In the genomic region with DNA sequence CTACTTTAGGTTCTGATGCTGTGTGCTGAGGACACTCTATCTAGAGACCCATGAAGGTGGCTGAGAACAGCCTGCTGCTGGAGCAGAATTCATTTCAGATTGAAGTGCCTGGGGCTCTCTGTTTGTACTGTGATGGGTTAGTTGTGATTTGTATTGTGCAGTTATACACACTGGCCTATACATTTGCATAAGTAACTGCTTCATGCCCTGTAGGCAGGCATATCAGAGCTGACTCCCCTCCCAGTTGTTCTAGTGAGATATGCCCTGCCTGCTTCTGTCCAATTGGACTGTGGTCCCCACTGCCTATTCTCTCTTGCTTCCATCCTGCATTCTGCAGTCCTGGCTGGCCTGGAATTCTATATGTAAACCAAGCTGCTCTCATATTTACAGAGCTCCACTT, we compare ENCODE assay signal across 15 mouse cellular contexts.
DNase-seq lines count a peak whose midpoint lies in the region; ATAC-seq and TF ChIP-seq lines count a peak whose summit lies in the region.
"Had no signal": no experiment of that assay in that cellular context is flagged by ENCODE, and none has a peak within 500 bp of the region (broad histone marks: within the 10 kb centered on the region; RNA-seq: fewer than 3 reads in every experiment).

No protein-coding gene starts in this region.

- DNase-seq in stomach, postnatal 0 days (ENCODE audit: low spot score): no peak
- DNase-seq in urinary bladder, postnatal 25 days (ENCODE audit: low spot score): no peak
- no peak for DNase-seq in left cerebral cortex, postnatal 10 days (ENCODE audit: extremely low spot score in 1 of 2, low spot score in 2 of 2)
- DNase-seq: B cell, adult 2 months; gastrocnemius, postnatal 10 days; kidney, postnatal 10 days; lung, adult 2 months; lung, postnatal 4 days; right cerebral cortex, postnatal 4 days had no signal

- no peaks in the 10 kb centered on the region for H3K27me3 ChIP-seq in stomach, embryonic 14.5 days (ENCODE audit: control insufficient read depth, insufficient read depth, low read length)
- H3K27me3 ChIP-seq in stomach, postnatal 0 days (ENCODE audit: control insufficient read depth, insufficient read depth, low read length): no peaks in the 10 kb centered on the region
- no peaks in the 10 kb centered on the region for H3K27me3 ChIP-seq in hindbrain, embryonic 15.5 days
- H3K27me3 ChIP-seq in midbrain, embryonic 16.5 days (ENCODE audit: control insufficient read depth, insufficient read depth, low read depth, low read length): no peaks in the 10 kb centered on the region
- H3K27me3 ChIP-seq: intestine, embryonic 15.5 days; Patski had no signal

- peak overlapping the region; percentile 33 for H3K27ac ChIP-seq in stomach, embryonic 14.5 days (ENCODE audit: low read length)
- H3K27ac ChIP-seq in stomach, postnatal 0 days (replicated peaks): no peak overlapping the region
- H3K27ac ChIP-seq in hindbrain, embryonic 15.5 days (replicated peaks): peak overlapping the region; percentile 67
- peak overlapping the region; percentile 73 for H3K27ac ChIP-seq in midbrain, embryonic 16.5 days (ENCODE audit: low read length)
- H3K27ac ChIP-seq: intestine, embryonic 15.5 days had no signal

- H3K4me3 ChIP-seq in stomach, embryonic 14.5 days (ENCODE audit: low read depth, low read length): no peak overlapping the region
- no peak overlapping the region for H3K4me3 ChIP-seq in stomach, postnatal 0 days (ENCODE audit: low read depth, low read length)
- no peak overlapping the region for H3K4me3 ChIP-seq in hindbrain, embryonic 15.5 days
- no peak overlapping the region for H3K4me3 ChIP-seq in midbrain, embryonic 16.5 days (ENCODE audit: low read depth, low read length)
- H3K4me3 ChIP-seq: intestine, embryonic 15.5 days had no signal

- H3K4me1 ChIP-seq in stomach, embryonic 14.5 days (ENCODE audit: control insufficient read depth, insufficient read depth, low read length): 0 out of 2 replicates have a peak, but pooled peaks cover 2% of the 10 kb centered on the region
- H3K4me1 ChIP-seq in stomach, postnatal 0 days (replicated peaks; ENCODE audit: control insufficient read depth, insufficient read depth): no peaks in the 10 kb centered on the region
- peaks cover 16% of the 10 kb centered on the region for H3K4me1 ChIP-seq in hindbrain, embryonic 15.5 days (replicated peaks)
- H3K4me1 ChIP-seq in midbrain, embryonic 16.5 days (ENCODE audit: control insufficient read depth, insufficient read depth, low read length): peaks cover 18% of the 10 kb centered on the region
- H3K4me1 ChIP-seq: intestine, embryonic 15.5 days had no signal

- H3K36me3 ChIP-seq in stomach, embryonic 14.5 days (ENCODE audit: control insufficient read depth, insufficient read depth, low read length): no peaks in the 10 kb centered on the region
- no peaks in the 10 kb centered on the region for H3K36me3 ChIP-seq in stomach, postnatal 0 days (ENCODE audit: control insufficient read depth, insufficient read depth, low read length)
- H3K36me3 ChIP-seq in hindbrain, embryonic 15.5 days: no peaks in the 10 kb centered on the region
- no peaks in the 10 kb centered on the region for H3K36me3 ChIP-seq in midbrain, embryonic 16.5 days (ENCODE audit: control insufficient read depth, insufficient read depth, low read length)
- H3K36me3 ChIP-seq: intestine, embryonic 15.5 days had no signal

- TF ChIP-seq EP300 in stomach, postnatal 0 days (optimal IDR thresholded peaks at IDR 0.05): no peak

- H3K9me3 ChIP-seq in stomach, embryonic 14.5 days (ENCODE audit: control insufficient read depth, low read depth, low read length): no peaks in the 10 kb centered on the region
- H3K9me3 ChIP-seq in stomach, postnatal 0 days (ENCODE audit: control insufficient read depth, low read length): no peaks in the 10 kb centered on the region
- no peaks in the 10 kb centered on the region for H3K9me3 ChIP-seq in hindbrain, embryonic 15.5 days
- H3K9me3 ChIP-seq in midbrain, embryonic 16.5 days (replicated peaks; ENCODE audit: control insufficient read depth, low read length, poor library complexity, severe bottlenecking): no peaks in the 10 kb centered on the region
- H3K9me3 ChIP-seq: intestine, embryonic 15.5 days had no signal

- intact Hi-C loops in left cerebral cortex, postnatal 10 days (cut with DNase I): no loop called here

- H3K4me2 ChIP-seq in stomach, embryonic 14.5 days (replicated peaks; ENCODE audit: low read depth, low read length): no peak overlapping the region
- H3K4me2 ChIP-seq in stomach, postnatal 0 days (replicated peaks; ENCODE audit: low read depth): no peak overlapping the region
- no peak overlapping the region for H3K4me2 ChIP-seq in hindbrain, embryonic 15.5 days
- H3K4me2 ChIP-seq in midbrain, embryonic 16.5 days (ENCODE audit: low read length): no peak overlapping the region
- H3K4me2 ChIP-seq: intestine, embryonic 15.5 days had no signal

- H3K9ac ChIP-seq in stomach, embryonic 14.5 days (replicated peaks; ENCODE audit: low read depth, low read length): no peak overlapping the region
- no peak overlapping the region for H3K9ac ChIP-seq in stomach, postnatal 0 days (ENCODE audit: low read length)
- no peak overlapping the region for H3K9ac ChIP-seq in hindbrain, embryonic 15.5 days
- no peak overlapping the region for H3K9ac ChIP-seq in midbrain, embryonic 16.5 days (ENCODE audit: low read depth, low read length)
- H3K9ac ChIP-seq: intestine, embryonic 15.5 days had no signal

- peak; percentile 42; the same call in 1 of the 2 replicates for ATAC-seq in stomach, embryonic 14.5 days (ENCODE audit: insufficient number of reproducible peaks, insufficient read depth, low FRiP score, low read depth)
- no peak for ATAC-seq in stomach, postnatal 0 days (ENCODE audit: low FRiP score, low TSS enrichment)
- peak; percentile 39; the same call in 1 of the 2 replicates for ATAC-seq in hindbrain, embryonic 15.5 days (ENCODE audit: low FRiP score, low read depth)
- no peak; the same call in 1 of the 2 replicates for ATAC-seq in midbrain, embryonic 16.5 days
- ATAC-seq in erythroblast, adult 5-6 weeks (replicated peaks; ENCODE audit: low FRiP score, poor library complexity, severe bottlenecking): no peak
- ATAC-seq: intestine, embryonic 15.5 days; Patski had no signal

- no peak for TF ChIP-seq CTCF in stomach, postnatal 0 days (IDR thresholded peaks at IDR 0.05; ENCODE audit: low read depth)

Comparison
In these comparisons a context has a peak if more than half of its experiments do, and no peak if none do; other contexts are left out.
1. ATAC-seq: peak in stomach, embryonic 14.5 days (single experiment) and hindbrain, embryonic 15.5 days (single experiment); none in stomach, postnatal 0 days (single experiment), midbrain, embryonic 16.5 days (single experiment) and erythroblast, adult 5-6 weeks (single experiment).